Mouse (Mus musculus) kidney, embryonic 16.5 days (tissue): ENCODE results near the gene Olfr1231. TPM values are rescaled to one million over a fixed set of nuclear protein-coding genes. Genes with fewer than 3 reads are reported as not detected.

Experiments used
- ATAC-seq: fragments of 200-750 bp; cut with Nextera tagmentation; 2 replicates; pipeline ENCODE4 v1.8.0; 2017; ENCODE audit warnings: moderate TSS enrichment; ENCODE audit not compliant: low FRiP score, low TSS enrichment
- H3K27ac ChIP-seq: fragments of 300-500 bp; sonication (generic); 2 replicates; pipeline ENCODE4 v1.5.1; 2014; ENCODE audit warnings: low read length
- H3K27me3 ChIP-seq: fragments of 300-500 bp; sonication (generic); 2 replicates; pipeline ENCODE4 v1.6.1; 2014; ENCODE audit warnings: low read length, control low read depth, mixed read lengths; ENCODE audit not compliant: insufficient read depth
- H3K36me3 ChIP-seq: fragments of 300-500 bp; sonication (generic); 2 replicates; pipeline ENCODE4 v1.6.1; 2014; ENCODE audit warnings: low read length, control low read depth, mixed read lengths; ENCODE audit not compliant: insufficient read depth
- H3K4me1 ChIP-seq: fragments of 300-500 bp; sonication (generic); 2 replicates; pipeline ENCODE4 v1.6.1; 2014; ENCODE audit warnings: low read length, control low read depth, mixed read lengths; ENCODE audit not compliant: insufficient read depth
- H3K4me2 ChIP-seq: fragments of 300-500 bp; sonication (generic); replicated peaks from 2 replicates; pipeline ENCODE4 v1.6.1; 2014; ENCODE audit warnings: low read depth, low read length
- H3K4me3 ChIP-seq: fragments of 300-500 bp; sonication (generic); 2 replicates; pipeline ENCODE4 v1.5.1; 2014; ENCODE audit warnings: mild to moderate bottlenecking, low read length
- H3K9ac ChIP-seq: fragments of 300-500 bp; sonication (generic); replicated peaks from 2 replicates; pipeline ENCODE4 v1.6.1; 2014; ENCODE audit warnings: low read length
- H3K9me3 ChIP-seq: fragments of 300-500 bp; sonication (generic); 2 replicates; pipeline ENCODE4 v1.6.1; 2016; ENCODE audit warnings: low read length, control low read depth
- whole genome bisulfite sequencing: fragments of 180-500 bp; shearing (Covaris S2); extraction: QIAGEN DNeasy Blood & Tissue Kit; methylation state at CpG from one replicate; pipeline ENCODE4 v1.1.7; 2014; 5-methylcytosine and 5-hydroxymethylcytosine counted together
- polyA plus RNA-seq: library from polyadenylated mRNA; unstranded; fragments of >200 nt; fragmentation: Nextera tagmentation; extraction: Ambion mirVana; gene quantifications from 2 replicates; pipeline ENCODE4 v1.2.1, GENCODE M21; 2015

Gene Olfr1231
- polyA plus RNA-seq: not detected in 2 replicates

GRCm38 (mm10) chr2:89306974-89307373 lies at the start of gene Olfr1231:
TSS of gene Olfr1231 (minus strand) at chr2:89307074.
- 89% methylated on average over 2 of the region's 2 CpGs for whole genome bisulfite sequencing
- Histone ChIP-seq H3K36me3 (no peaks in the 10 kb centered on the region), H3K9ac (no peak within 1 kb of the TSS), H3K4me1 (no peaks in the 10 kb centered on the region), H3K27me3 (no peaks in the 10 kb centered on the region), H3K4me2 (no peak within 1 kb of the TSS), H3K4me3 (no peak within 1 kb of the TSS), H3K9me3 (no peaks in the 10 kb centered on the region), H3K27ac (no peak within 1 kb of the TSS)
- ATAC-seq: no peak

GRCm38 (mm10) chr2:89342298-89342697 lies 35.4 kb upstream of the Olfr1231 start, which contains the start of gene Olfr1233:
TSS of gene Olfr1233 (minus strand) at chr2:89342398.
- Histone ChIP-seq H3K9me3 (no peaks in the 10 kb centered on the region), H3K36me3 (no peaks in the 10 kb centered on the region)
- ATAC-seq: no peak

GRCm38 (mm10) chr2:89329575-89329974 lies 22.7 kb upstream of the Olfr1231 start, which contains the start of gene Olfr1232:
TSS of gene Olfr1232 (minus strand) at chr2:89329675.
- no peaks in the 10 kb centered on the region for H3K4me1 ChIP-seq
- no peaks in the 10 kb centered on the region for H3K9me3 ChIP-seq
- no peaks in the 10 kb centered on the region for H3K36me3 ChIP-seq
- no peak for ATAC-seq
- no peak within 1 kb of the TSS for H3K4me2 ChIP-seq
- no peaks in the 10 kb centered on the region for H3K27me3 ChIP-seq
- no peak within 1 kb of the TSS for H3K9ac ChIP-seq
- H3K27ac ChIP-seq: no peak within 1 kb of the TSS
- H3K4me3 ChIP-seq: no peak within 1 kb of the TSS

More at GRCm38 (mm10) chr2:89342298-89342697, 35.4 kb upstream of the Olfr1231 start, which contains the start of gene Olfr1233:
- no peak within 1 kb of the TSS for H3K4me2 ChIP-seq
- H3K4me1 ChIP-seq: no peaks in the 10 kb centered on the region
- H3K9ac ChIP-seq: no peak within 1 kb of the TSS
- no peak within 1 kb of the TSS for H3K27ac ChIP-seq
- no peak within 1 kb of the TSS for H3K4me3 ChIP-seq
- H3K27me3 ChIP-seq: no peaks in the 10 kb centered on the region

- Histone ChIP-seq H3K9me3 (no peaks in the 10 kb centered on the region), H3K4me1 (no peaks in the 10 kb centered on the region), H3K4me2 (no peak within 1 kb of the TSS), H3K27ac (no peak within 1 kb of the TSS), H3K27me3 (no peaks in the 10 kb centered on the region), H3K4me3 (no peak within 1 kb of the TSS), H3K9ac (no peak within 1 kb of the TSS), H3K36me3 (no peaks in the 10 kb centered on the region)
- ATAC-seq: no peak
- 81% methylated on average over 1 of the region's 1 CpGs for WGBS
These were observed 9.7 kb downstream of the Olfr1231 start, which contains the start of gene Olfr1230 for GRCm38 (mm10) chr2:89297168-89297567. TSS of gene Olfr1230 (minus strand) at chr2:89297268.

GRCm38 (mm10) chr2:89287914-89288313 lies 19.0 kb downstream of the Olfr1231 start, which contains the start of gene Olfr1229:
TSS of gene Olfr1229 (minus strand) at chr2:89288014.
- WGBS: 86% methylated on average over 2 of the region's 2 CpGs
- no peaks in the 10 kb centered on the region for H3K4me1 ChIP-seq
- H3K27ac ChIP-seq: no peak within 1 kb of the TSS
- H3K4me2 ChIP-seq: no peak within 1 kb of the TSS
- H3K9me3 ChIP-seq: no peaks in the 10 kb centered on the region
- no peak within 1 kb of the TSS for H3K9ac ChIP-seq
- H3K4me3 ChIP-seq: no peak within 1 kb of the TSS
- no peak for ATAC-seq
- no peaks in the 10 kb centered on the region for H3K36me3 ChIP-seq
- no peaks in the 10 kb centered on the region for H3K27me3 ChIP-seq

DNA sequence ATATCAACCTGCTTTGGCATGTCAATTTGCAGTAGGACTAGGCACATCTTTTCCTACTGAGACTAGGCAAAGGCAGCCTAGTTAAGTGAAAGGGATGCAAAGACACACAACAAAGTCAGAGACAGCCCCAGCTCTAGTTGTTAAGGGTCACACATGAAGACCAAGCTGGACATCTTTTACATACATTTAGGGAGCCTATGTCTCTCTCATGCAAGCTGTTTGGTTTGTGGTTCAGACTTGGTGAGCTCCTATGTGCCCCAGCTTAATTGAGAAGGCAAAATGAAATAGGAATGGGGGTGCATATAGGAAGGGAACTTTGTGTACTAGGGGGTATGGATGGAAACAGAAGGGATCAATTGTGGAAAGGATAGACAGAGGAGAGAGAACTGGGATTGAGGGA lies 52.9 kb downstream of the Olfr1231 start, which contains the start of gene Olfr1228:
TSS of gene Olfr1228 (minus strand) at position 101 of the 400 bp plus-strand sequence.
- no peak within 1 kb of the TSS for H3K4me2 ChIP-seq
- no peaks in the 10 kb centered on the region for H3K9me3 ChIP-seq
- no peaks in the 10 kb centered on the region for H3K36me3 ChIP-seq
- no peak within 1 kb of the TSS for H3K9ac ChIP-seq
- H3K4me1 ChIP-seq: no peaks in the 10 kb centered on the region
- H3K27ac ChIP-seq: no peak within 1 kb of the TSS
- ATAC-seq: no peak
- H3K27me3 ChIP-seq: no peaks in the 10 kb centered on the region
- no peak within 1 kb of the TSS for H3K4me3 ChIP-seq

Other genes with a start within 250 kb of the Olfr1231 start
- not detected in 2 replicates for gene Olfr1218, start 245.9 kb downstream of the Olfr1231 start, polyA plus RNA-seq
- not detected in 2 replicates for gene Olfr1219, start 223.6 kb downstream of the Olfr1231 start, polyA plus RNA-seq
- not detected in 2 replicates for gene Olfr1220, start 200.2 kb downstream of the Olfr1231 start, polyA plus RNA-seq
- not detected in 2 replicates for gene Olfr1221, start 189.8 kb downstream of the Olfr1231 start, polyA plus RNA-seq
- not detected in 2 replicates for gene Olfr1222, start 174.0 kb downstream of the Olfr1231 start, polyA plus RNA-seq
- gene Olfr1223, start 155.5 kb downstream of the Olfr1231 start, polyA plus RNA-seq: not detected in 2 replicates
- gene Olfr1224-ps1, start 143.0 kb downstream of the Olfr1231 start, polyA plus RNA-seq: not detected in 2 replicates
- not detected in 2 replicates for gene Olfr1225, start 132.4 kb downstream of the Olfr1231 start, polyA plus RNA-seq
- gene Olfr1226, start 107.0 kb downstream of the Olfr1231 start, polyA plus RNA-seq: not detected in 2 replicates
- gene Olfr1228, start 53.0 kb downstream of the Olfr1231 start, polyA plus RNA-seq: not detected in 2 replicates
- not detected in 2 replicates for gene Olfr1229, start 19.1 kb downstream of the Olfr1231 start, polyA plus RNA-seq
- gene Olfr1230, start 9.8 kb downstream of the Olfr1231 start, polyA plus RNA-seq: not detected in 2 replicates
- not detected in 2 replicates for gene Olfr1232, start 22.6 kb upstream of the Olfr1231 start, polyA plus RNA-seq
- not detected in 2 replicates for gene Olfr1233, start 35.3 kb upstream of the Olfr1231 start, polyA plus RNA-seq
- not detected in 2 replicates for gene Olfr1234, start 57.8 kb upstream of the Olfr1231 start, polyA plus RNA-seq
- not detected in 2 replicates for gene Olfr1238, start 102.6 kb upstream of the Olfr1231 start, polyA plus RNA-seq
- gene Olfr1239, start 113.3 kb upstream of the Olfr1231 start, polyA plus RNA-seq: not detected in 2 replicates
- gene Olfr1240, start 135.9 kb upstream of the Olfr1231 start, polyA plus RNA-seq: not detected in 2 replicates
- gene Olfr1241, start 180.1 kb upstream of the Olfr1231 start, polyA plus RNA-seq: not detected in 2 replicates
- not detected in 2 replicates for gene Olfr1242, start 191.3 kb upstream of the Olfr1231 start, polyA plus RNA-seq
- gene Olfr1243, start 224.4 kb upstream of the Olfr1231 start, polyA plus RNA-seq: not detected in 2 replicates